Mouse (Mus musculus): ENCODE data around the gene Arih1. TPM values are rescaled to one million over a fixed set of nuclear protein-coding genes. Genes with fewer than 3 reads are reported as not detected.

Arih1 gene
- polyA plus RNA-seq, 1 experiment: 38.1 TPM

DNA sequence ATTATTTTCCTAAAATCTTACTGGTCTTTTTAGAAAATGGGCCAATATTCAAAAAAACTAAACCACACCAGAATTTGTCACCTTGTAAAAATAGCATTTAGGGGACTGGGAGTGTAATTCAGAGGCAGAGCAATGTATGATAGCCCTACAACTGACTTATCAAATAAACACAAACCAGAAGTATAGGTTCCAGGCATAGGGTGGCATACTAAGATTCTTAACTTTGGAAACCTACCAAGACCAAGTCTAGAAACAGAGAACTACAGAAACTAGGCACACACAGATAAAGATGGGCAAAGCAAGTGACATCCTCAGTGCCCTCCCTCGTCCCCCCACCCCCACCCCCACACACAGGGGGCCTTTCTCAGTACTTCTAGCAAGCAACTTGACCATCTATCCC lies 11.6 kb downstream of the Arih1 start:
- no peaks in the 10 kb centered on the region for H3K27me3 ChIP-seq (ENCODE audit: control insufficient read depth, insufficient read depth, insufficient read length)
- peaks cover 4% of the 10 kb centered on the region for H3K36me3 ChIP-seq (ENCODE audit: control insufficient read depth, insufficient read depth)
- peaks cover 100% of the 10 kb centered on the region for H3K79me2 ChIP-seq (ENCODE audit: control insufficient read depth, insufficient read depth)
- no peak overlapping the region for H3ac ChIP-seq (ENCODE audit: control insufficient read depth, insufficient read length)
- no peak overlapping the region for H3K4me3 ChIP-seq
- H3K4me2 ChIP-seq (ENCODE audit: low read depth): no peak overlapping the region
- TF ChIP-seq MYOD1 (IDR thresholded peaks at IDR 0.05; ENCODE audit: control insufficient read depth in 1 of 3, insufficient read length in 2 of 3, low read depth in 2 of 3) (no peak), REST (IDR thresholded peaks at IDR 0.05; ENCODE audit: insufficient read depth, insufficient read length) (no peak), USF1 (IDR thresholded peaks at IDR 0.05; ENCODE audit: low read depth) (no peak), TCF12 (IDR thresholded peaks at IDR 0.05; ENCODE audit: insufficient read depth, poor library complexity, severe bottlenecking) (no peak), POLR2A (IDR thresholded peaks at IDR 0.05; ENCODE audit: insufficient read length, low read depth) (no peak)

- TF ChIP-seq POLR2AphosphoS2 (IDR thresholded peaks at IDR 0.05; ENCODE audit: insufficient read length, low read depth): no peak
- no peak for TF ChIP-seq POLR2A (IDR thresholded peaks at IDR 0.05; ENCODE audit: insufficient read length, low read depth)
- no peak for TF ChIP-seq MYOD1 (IDR thresholded peaks at IDR 0.05; ENCODE audit: control insufficient read depth in 1 of 3, insufficient read length in 2 of 3, low read depth in 2 of 3)
- TF ChIP-seq USF1 (IDR thresholded peaks at IDR 0.05; ENCODE audit: low read depth): no peak
- no peak for TF ChIP-seq E2F4 (IDR thresholded peaks at IDR 0.05; ENCODE audit: insufficient read depth)
- no peak for TF ChIP-seq MAX (IDR thresholded peaks at IDR 0.05; ENCODE audit: low read depth)
- TF ChIP-seq CEBPB (IDR thresholded peaks at IDR 0.05; ENCODE audit: insufficient read depth, poor library complexity, severe bottlenecking): no peak
- TF ChIP-seq REST (IDR thresholded peaks at IDR 0.05; ENCODE audit: insufficient read depth, insufficient read length): no peak
- no peak for TF ChIP-seq TCF3 (IDR thresholded peaks at IDR 0.05; ENCODE audit: insufficient read length, low read depth)
- no peak for TF ChIP-seq MYOG (IDR thresholded peaks at IDR 0.05; ENCODE audit: control insufficient read depth in 1 of 3, insufficient read depth in 1 of 3, insufficient read length in 2 of 3, low read depth in 2 of 3)
- TF ChIP-seq SRF (IDR thresholded peaks at IDR 0.05; ENCODE audit: control insufficient read depth, insufficient read length, low read depth): no peak
- no peak for TF ChIP-seq TCF12 (IDR thresholded peaks at IDR 0.05; ENCODE audit: insufficient read depth, poor library complexity, severe bottlenecking)
- Histone ChIP-seq H3K79me2 (ENCODE audit: control insufficient read depth, insufficient read depth) (peaks cover 96% of the 10 kb centered on the region), H3K36me3 (ENCODE audit: control insufficient read depth, insufficient read depth) (peaks cover 4% of the 10 kb centered on the region)
These were observed 13.2 kb downstream of the Arih1 start for GRCm38 (mm10) chr9:59473171-59473570.

GRCm38 (mm10) chr9:59469446-59469845 lies 17.0 kb downstream of the Arih1 start:
- no peak overlapping the region for H3ac ChIP-seq (ENCODE audit: control insufficient read depth, insufficient read length)
- H3K4me3 ChIP-seq: no peak overlapping the region
- no peak for TF ChIP-seq E2F4 (IDR thresholded peaks at IDR 0.05; ENCODE audit: insufficient read depth)
- TF ChIP-seq TCF3 (IDR thresholded peaks at IDR 0.05; ENCODE audit: insufficient read length, low read depth): no peak
- TF ChIP-seq CEBPB (IDR thresholded peaks at IDR 0.05; ENCODE audit: insufficient read depth, poor library complexity, severe bottlenecking): peak; percentile 17; the same call in 1 of the 2 replicates
- no peak for TF ChIP-seq REST (IDR thresholded peaks at IDR 0.05; ENCODE audit: insufficient read depth, insufficient read length)
- TF ChIP-seq POLR2AphosphoS2 (IDR thresholded peaks at IDR 0.05; ENCODE audit: insufficient read length, low read depth): no peak
- no peak for TF ChIP-seq MYOG (IDR thresholded peaks at IDR 0.05; ENCODE audit: control insufficient read depth in 1 of 3, insufficient read depth in 1 of 3, insufficient read length in 2 of 3, low read depth in 2 of 3)
- no peak for TF ChIP-seq MYOD1 (IDR thresholded peaks at IDR 0.05; ENCODE audit: control insufficient read depth in 1 of 3, insufficient read length in 2 of 3, low read depth in 2 of 3)
- TF ChIP-seq TCF12 (IDR thresholded peaks at IDR 0.05; ENCODE audit: insufficient read depth, poor library complexity, severe bottlenecking): no peak
- no peak for TF ChIP-seq POLR2A (IDR thresholded peaks at IDR 0.05; ENCODE audit: insufficient read length, low read depth)
- TF ChIP-seq SRF (IDR thresholded peaks at IDR 0.05; ENCODE audit: control insufficient read depth, insufficient read length, low read depth): no peak
- TF ChIP-seq MAX (IDR thresholded peaks at IDR 0.05; ENCODE audit: low read depth): no peak
- TF ChIP-seq USF1 (IDR thresholded peaks at IDR 0.05; ENCODE audit: low read depth): peak; percentile 36
- peaks cover 94% of the 10 kb centered on the region for H3K79me2 ChIP-seq (ENCODE audit: control insufficient read depth, insufficient read depth)
- no peaks in the 10 kb centered on the region for H3K27me3 ChIP-seq (ENCODE audit: control insufficient read depth, insufficient read depth, insufficient read length)
- H3K4me2 ChIP-seq (ENCODE audit: low read depth): no peak overlapping the region
- H3K36me3 ChIP-seq (ENCODE audit: control insufficient read depth, insufficient read depth): peaks cover 4% of the 10 kb centered on the region

More at GRCm38 (mm10) chr9:59473171-59473570, 13.2 kb downstream of the Arih1 start:
- Histone ChIP-seq H3K27me3 (ENCODE audit: control insufficient read depth, insufficient read depth, insufficient read length) (no peaks in the 10 kb centered on the region), H3K4me2 (ENCODE audit: low read depth) (no peak overlapping the region), H3K4me3 (no peak overlapping the region), H3ac (ENCODE audit: control insufficient read depth, insufficient read length) (no peak overlapping the region)

DNA sequence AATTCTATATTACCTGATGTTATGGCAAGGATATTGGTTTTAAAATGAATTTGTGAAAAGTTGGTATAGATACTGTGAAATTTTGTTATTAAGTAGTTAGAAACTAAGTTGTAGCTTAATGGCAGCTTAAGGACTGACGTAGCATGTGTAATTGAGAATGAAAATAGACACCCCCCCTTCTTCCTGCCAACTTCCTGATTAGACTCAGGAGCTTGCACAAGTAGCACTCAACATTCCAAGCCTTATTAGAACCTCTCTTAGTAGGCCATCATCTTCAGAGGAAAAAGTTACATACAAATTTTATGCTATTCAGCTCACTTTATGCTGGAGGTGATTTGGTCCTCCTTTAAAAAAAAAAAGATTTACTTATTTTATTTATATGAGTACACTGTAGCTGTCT lies 22.1 kb downstream of the Arih1 start:
- Histone ChIP-seq H3K4me2 (ENCODE audit: low read depth) (no peak overlapping the region), H3K79me2 (ENCODE audit: control insufficient read depth, insufficient read depth) (peaks cover 97% of the 10 kb centered on the region), H3ac (ENCODE audit: control insufficient read depth, insufficient read length) (no peak overlapping the region), H3K27me3 (ENCODE audit: control insufficient read depth, insufficient read depth, insufficient read length) (no peaks in the 10 kb centered on the region), H3K4me3 (no peak overlapping the region), H3K36me3 (ENCODE audit: control insufficient read depth, insufficient read depth) (no peaks in the 10 kb centered on the region)
- TF ChIP-seq MYOD1 (IDR thresholded peaks at IDR 0.05; ENCODE audit: control insufficient read depth in 1 of 3, insufficient read length in 2 of 3, low read depth in 2 of 3) (no peak), POLR2AphosphoS2 (IDR thresholded peaks at IDR 0.05; ENCODE audit: insufficient read length, low read depth) (no peak), TCF12 (IDR thresholded peaks at IDR 0.05; ENCODE audit: insufficient read depth, poor library complexity, severe bottlenecking) (no peak), MAX (IDR thresholded peaks at IDR 0.05; ENCODE audit: low read depth) (no peak), E2F4 (IDR thresholded peaks at IDR 0.05; ENCODE audit: insufficient read depth) (no peak), REST (IDR thresholded peaks at IDR 0.05; ENCODE audit: insufficient read depth, insufficient read length) (no peak), CEBPB (IDR thresholded peaks at IDR 0.05; ENCODE audit: insufficient read depth, poor library complexity, severe bottlenecking) (no peak), USF1 (IDR thresholded peaks at IDR 0.05; ENCODE audit: low read depth) (no peak), TCF3 (IDR thresholded peaks at IDR 0.05; ENCODE audit: insufficient read length, low read depth) (no peak), POLR2A (IDR thresholded peaks at IDR 0.05; ENCODE audit: insufficient read length, low read depth) (no peak), SRF (IDR thresholded peaks at IDR 0.05; ENCODE audit: control insufficient read depth, insufficient read length, low read depth) (no peak), MYOG (IDR thresholded peaks at IDR 0.05; ENCODE audit: control insufficient read depth in 1 of 3, insufficient read depth in 1 of 3, insufficient read length in 2 of 3, low read depth in 2 of 3) (no peak)

Measured in myocyte (in vitro differentiated cells).